Mouse (Mus musculus) activated CD4-positive, CD25-positive, alpha-beta regulatory T cell, adult 4 months (primary cell): ENCODE measurements around the gene Nemp2. TPM values are rescaled to one million over a fixed set of nuclear protein-coding genes. Genes with fewer than 3 reads are reported as not detected.
"Not testable (repeated sequence)": the region's sequence is repeated elsewhere in the genome, so short reads cannot be mapped to it uniquely, and the experiment has no call there.

Experiments
- ATAC-seq: one replicate; pipeline ENCODE4 v1.8.0; 2017
- polyA plus RNA-seq, 2 experiments: library from polyadenylated mRNA; unstranded; fragments of 100-300 nt; shearing (Covaris generic); gene quantifications; one replicate each; pipeline ENCODE4 v1.2.1; 2017

Nemp2 gene
- polyA plus RNA-seq, 2 experiments from 2014 or later, result 26.3 to 27.2 TPM

DNA sequence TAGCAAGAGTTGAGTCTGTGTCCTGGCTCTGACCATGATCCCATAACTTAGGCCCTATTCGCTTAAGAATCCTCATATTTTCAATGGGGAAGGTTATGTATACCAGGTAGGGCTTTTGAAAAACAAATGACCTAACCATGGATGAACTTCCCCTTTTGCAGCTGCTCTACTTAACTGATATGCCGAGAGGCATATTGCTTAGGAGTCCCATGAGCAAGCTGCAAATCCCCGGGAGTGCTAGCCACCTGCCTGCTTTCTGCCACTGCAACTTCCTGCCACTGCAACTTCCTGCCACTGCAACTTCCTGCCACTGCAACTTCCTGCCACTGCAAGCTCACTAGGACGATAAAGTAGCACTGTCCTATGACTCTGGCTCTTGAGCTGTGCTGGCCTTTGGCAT lies 24.6 kb downstream of the Nemp2 start:
- ATAC-seq, result no peak

DNA sequence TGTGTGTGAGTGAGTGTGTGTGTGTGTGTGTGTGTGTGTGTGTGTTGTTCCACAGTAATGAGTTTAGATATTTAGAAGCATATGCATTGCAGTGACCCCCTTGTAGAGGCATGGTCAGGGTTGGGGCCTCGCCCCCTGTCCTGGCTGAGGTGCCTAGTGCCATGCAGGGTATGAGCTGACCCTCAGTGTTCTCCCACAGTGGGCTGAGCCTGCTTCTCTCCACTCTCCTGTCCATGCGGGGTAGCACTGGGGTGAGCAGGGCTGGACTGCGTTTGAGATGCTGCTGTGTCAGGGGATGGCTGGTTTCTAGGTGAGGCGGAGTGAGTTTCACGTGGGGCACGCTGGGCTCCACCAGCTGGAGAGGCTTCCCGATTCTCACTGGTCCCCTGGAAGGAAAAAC lies 27.7 kb downstream of the Nemp2 start:
- no peak for ATAC-seq

DNA sequence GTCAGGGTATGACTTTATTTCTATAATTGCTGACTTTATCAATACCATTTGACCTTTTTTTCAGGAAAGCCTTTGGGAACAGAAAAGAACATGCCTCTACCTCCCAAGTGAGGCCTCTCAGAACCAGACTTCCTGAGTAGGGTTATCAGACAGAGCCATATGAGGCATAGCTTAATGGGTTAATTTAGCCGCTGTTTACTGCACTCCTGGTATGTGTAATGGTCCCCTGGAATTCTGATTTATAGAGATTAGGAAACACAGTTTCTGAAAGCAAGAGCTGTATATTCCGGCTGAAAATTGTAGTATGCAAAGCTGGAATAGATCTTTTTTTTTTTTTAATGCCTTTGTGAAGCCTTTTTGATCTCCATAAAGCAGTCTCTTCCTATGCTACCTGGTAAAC lies 29.8 kb downstream of the Nemp2 start:
- ATAC-seq, result no peak

DNA sequence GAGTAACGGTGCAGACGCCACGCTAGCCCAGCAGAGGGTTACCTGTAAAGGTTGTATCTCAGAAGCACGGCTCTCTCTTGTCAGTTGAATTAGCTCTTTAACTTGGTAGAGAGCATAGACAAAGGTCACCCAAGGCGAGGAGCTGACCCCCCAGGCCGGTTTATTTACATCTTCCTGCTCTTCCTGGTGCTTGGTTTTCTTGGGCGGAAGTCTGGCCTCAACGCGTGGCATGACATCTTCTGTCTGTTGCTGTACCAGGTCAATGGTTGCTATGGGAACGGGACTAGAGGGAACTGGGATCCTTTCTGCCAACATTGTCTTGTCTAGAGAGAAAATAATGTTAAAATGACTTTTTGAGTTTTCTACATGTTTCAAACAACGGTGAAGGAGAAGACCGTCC lies 30.3 kb downstream of the Nemp2 start:
- ATAC-seq, result no peak

DNA sequence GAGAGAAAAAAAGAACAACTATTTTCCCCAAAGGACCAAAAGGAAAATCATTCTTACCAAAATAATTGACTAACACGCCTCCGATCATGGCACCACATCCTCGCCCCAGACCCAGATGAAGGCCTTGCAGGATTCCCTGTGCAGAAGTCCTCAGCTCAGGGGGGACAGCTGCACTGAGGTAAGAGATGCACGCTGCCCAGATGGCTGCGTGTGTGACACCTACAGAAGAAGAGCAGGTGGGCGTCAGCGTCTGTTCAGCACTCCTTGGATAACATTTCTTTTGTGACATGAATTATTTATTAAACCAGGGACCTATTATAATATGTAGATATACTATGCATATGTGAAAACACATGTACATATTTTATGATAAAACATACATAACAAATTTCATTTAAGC lies 32.7 kb downstream of the Nemp2 start:
- ATAC-seq, result no peak

DNA sequence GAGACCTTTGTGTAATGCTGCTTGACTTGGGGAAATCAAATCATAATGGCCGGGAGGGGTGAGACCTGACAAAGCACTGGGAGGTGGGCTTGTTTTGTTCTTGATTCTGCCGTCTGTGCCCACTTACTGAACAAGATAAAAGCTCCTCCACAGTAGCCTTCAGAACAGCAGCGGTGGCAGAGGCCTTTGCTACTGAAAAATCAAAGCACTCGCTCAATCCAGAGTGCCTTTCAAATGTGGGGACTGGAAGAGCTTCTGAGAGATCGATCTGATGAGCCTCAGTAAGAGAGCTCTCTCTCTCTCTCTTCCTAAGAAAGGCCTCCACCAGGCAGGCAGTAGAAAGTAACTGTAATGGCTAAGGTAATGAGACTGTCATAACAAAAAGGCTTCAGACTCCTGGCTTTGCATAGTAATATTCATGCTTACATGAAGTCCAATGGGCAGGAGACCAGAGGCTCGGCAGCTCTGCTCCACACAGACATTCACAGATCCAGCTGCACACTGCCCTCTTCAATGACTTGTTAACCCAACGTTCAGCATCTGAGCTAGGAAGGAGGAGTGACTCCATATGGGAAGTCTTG lies 38.3 kb downstream of the Nemp2 start:
- no peak for ATAC-seq

DNA sequence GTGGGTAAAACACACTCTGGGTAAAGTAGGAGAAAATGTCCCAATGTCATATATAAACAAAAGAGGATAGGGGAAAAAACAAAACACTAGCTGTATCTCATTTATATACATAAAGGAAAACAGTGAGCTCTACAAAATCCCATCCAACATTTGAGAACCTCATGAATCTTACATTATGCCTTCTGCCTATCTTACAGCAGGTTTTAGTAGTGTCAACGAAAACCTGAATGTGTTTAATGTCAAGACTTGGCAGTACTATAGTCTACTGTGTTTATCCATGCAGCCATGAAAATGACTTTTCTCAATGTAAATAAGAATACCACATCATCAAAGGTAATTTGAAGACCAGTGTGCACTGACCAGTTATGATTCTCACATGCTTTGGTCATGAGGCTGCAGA lies 39.4 kb downstream of the Nemp2 start:
- ATAC-seq, result no peak

DNA sequence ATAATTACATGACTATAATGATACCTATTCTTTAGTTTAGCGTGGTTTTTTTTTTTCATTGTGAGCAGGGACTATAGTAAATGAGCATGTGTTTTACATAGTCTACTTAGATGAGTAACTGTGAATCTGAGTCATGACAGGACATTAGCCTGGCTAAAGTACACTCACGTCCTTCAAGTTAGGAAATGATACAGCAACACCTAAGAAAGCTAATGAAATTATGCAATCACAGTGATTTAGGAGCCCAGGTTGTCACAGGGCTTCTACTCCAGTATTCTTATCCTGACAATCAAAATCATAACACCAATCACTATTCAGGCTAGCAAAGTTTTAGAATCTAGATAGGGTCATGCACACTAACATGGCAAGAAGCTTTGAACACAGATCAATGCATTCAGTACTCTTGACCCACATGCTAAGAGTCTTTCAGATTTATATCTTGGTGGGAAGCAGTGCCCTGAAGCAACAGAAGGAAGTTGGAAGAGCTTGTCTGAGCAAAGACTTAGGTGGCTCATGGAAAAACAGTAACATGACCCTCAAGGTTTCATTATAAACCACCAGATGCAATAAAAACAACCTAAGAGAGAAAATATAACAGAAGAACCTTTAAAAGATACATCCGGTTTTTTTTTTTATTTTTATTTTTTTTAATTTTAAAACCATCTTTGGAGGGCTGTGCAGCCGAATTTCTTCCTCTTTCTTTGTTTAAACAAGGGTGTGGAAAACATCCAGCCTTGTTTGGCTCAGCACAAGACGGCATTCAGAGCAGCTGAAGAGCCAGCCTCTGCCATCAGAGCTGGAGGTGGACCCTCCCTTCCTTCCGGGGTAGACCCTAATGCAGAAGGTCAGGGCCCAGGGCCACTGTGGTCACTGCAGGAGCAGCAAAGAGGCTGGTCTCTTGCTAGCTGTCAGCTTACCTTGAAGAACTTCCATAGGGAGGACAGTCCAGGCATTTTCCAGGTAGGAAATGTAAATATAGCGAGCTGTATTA lies 45.4 kb downstream of the Nemp2 start:
- no peak for ATAC-seq

DNA sequence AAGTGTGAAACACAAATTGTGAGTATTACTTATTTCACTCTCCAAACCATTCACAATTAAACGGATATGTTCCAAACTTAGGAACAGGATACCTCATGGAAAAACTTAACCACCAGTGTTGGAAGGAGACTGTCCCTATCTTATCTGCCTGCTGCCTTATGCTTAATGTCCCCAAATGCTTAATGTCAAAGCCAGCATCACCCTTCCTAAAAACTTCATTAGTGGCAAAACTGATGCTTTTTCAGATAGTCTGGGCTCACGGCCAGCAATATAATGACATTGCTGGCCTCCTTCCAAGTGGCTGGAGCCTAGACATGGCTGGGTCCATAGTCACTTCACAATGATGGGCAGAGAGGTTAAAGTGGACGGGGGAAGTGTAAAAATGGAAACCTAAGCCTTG lies 46.1 kb downstream of the Nemp2 start:
- no peak for ATAC-seq

DNA sequence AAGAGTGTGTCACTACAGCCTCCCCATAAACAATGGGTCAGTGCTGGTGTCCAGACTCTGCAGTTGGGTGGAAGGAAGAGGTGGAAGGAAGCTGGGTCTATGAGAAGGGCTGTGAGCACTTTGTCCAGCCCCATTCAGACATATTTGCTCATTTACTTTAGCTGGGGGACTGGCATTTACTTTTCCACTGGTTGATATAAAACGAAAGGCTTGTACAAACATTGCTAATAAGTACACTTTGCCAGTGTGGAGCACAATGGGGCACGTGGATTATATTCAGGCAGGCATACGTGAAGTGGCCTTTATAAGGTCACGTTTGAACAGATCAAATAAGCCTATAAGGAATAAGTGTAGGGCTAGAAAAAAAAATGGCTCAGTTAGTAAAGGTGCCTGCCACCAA lies 53.0 kb downstream of the Nemp2 start:
- no peak for ATAC-seq

DNA sequence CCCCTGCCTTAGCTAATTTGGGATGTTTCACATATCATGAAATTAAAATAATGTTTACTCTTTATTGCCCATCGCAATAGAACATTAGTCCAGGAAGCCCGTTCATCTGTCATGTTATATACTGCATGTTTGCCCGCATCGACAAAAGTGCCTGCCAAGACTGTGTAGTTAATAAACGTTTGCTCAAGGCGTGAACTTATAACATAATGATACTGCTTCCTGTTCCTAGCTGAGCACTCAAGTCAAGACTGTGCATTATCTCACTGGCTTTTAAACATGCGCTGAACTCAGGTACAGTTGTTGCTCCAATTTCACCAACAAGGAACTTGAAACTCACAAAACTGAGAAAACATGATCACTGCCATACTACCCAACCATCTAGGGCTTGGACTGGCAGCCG lies 57.1 kb downstream of the Nemp2 start:
- ATAC-seq, result no peak

DNA sequence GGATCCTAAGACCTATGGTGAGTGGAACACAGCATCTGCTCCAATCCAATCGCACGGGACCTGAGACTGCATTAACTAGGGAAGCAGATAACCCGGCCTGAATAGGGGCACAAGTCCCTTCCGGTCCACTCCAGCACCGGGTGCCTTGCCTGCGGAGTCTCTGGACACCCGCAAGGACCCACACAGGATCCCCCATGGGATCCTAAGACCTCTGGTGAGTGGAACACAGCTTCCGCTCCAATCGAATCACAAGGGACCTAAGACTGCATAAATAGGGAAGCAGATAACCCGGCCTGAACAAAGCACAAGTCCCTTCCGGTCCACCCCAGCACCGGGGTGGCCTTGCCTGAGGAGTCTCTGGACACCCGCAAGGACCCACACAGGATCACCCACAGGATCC lies 64.0 kb downstream of the Nemp2 start:
- not testable (repeated sequence) for ATAC-seq

Other genes with a start within 250 kb of the Nemp2 start
- gene Nab1, start 130.0 kb upstream of the Nemp2 start, polyA plus RNA-seq, result 10 to 100 TPM; 25.7 to 26.4 TPM
- gene Mfsd6, start 96.8 kb downstream of the Nemp2 start, polyA plus RNA-seq, result 1 to 10 TPM; 5.6 to 6.0 TPM
- 100 to 1,000 TPM in 1 of 2 experiments, 10 to 100 TPM in 1; 74.0 to 108 TPM for gene Inpp1, start 187.0 kb downstream of the Nemp2 start, polyA plus RNA-seq
- 10 to 100 TPM; 30.2 to 36.1 TPM for gene Hibch, start 214.2 kb downstream of the Nemp2 start, polyA plus RNA-seq